Mouse (Mus musculus): ENCODE data around the gene Ccdc167.

The Ccdc167 gene

DNA sequence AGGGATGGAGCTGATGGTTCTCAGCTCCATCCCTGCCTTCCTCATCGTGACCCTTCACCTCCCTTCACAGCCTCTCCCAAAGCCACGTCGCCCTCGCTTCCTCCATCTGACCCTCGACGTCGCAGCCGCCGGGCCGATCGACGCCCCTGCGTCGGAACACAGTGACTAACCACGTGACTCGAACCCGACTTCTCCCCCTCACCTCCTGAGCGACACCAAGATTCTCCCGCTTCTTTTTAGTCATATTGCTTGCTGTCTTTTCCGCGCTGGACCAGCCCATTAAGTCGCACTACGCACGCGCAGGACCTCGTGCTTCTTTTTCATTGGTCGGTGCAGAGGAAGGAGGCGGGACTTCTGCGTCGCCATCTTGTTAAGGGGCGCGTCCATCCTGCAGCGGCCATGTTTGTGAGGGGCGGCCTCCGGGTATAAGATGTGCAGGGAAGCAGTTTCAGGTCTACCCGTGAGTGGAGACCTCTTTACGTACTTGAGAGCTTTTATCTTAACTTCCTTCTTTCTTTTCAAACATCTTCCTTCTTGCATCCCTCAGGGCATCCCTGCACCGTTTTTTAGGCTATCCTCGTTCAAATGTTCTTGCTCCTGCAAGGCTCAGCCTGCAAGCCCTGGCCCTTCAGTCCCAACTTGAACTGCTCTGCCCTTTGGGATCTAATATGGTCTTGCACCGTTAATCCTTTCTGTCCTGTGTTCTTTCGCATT lies at the start of gene Ccdc167:
Gene Ccdc167 (minus strand): TSS at position 313 of the 714 bp plus-strand sequence.
- DNase-seq (ENCODE audit: low read depth, low spot score), result peak; percentile 99

- no peak for DNase-seq (ENCODE audit: low read depth, low spot score)
These were observed 48.5 kb upstream of the Ccdc167 start for GRCm38 (mm10) chr17:29765380-29765779.

DNA sequence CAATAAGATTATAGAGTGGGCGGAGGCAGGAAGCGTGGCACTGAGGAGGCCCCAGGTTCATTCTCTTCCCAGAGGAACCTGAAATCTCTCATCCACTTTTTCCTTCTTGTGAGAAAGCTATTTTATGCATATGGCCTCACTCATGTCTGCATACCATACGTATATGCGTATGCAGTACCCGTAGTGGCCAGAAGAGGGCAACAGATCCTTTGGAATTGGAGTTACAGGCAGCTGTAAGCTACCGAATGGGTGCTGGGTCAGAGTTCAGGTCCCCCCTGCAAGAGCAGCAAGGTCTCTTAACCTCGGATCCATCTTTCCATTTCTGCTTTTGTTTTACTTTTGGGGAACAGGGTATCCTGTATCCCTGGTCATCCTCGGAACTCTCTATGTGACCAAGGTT lies 45.7 kb upstream of the Ccdc167 start:
- peak; percentile 79 for DNase-seq (ENCODE audit: low read depth, low spot score)

DNA sequence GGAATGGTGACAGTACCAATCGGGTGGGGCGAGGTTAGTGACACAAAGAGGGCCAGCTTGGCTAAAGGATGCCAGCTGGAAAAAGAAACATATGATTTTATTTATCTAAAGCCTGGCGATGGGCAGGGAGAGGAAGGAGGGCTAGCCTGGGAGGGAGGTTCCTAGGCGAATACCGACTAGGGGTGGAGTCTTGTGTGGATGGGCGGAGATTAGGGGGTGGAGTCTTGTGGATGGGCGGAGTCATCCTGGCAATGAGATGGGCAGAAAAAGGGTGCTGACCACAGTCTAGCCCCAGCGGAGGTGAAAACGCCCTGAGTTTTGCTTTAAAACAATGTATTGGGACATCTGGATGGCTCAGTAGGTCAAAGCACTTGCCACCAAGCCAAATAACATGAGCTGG lies 45.1 kb upstream of the Ccdc167 start:
- DNase-seq (ENCODE audit: low read depth, low spot score), result peak; percentile 47

- no peak for DNase-seq (ENCODE audit: low read depth, low spot score)
These were observed 43.8 kb upstream of the Ccdc167 start for GRCm38 (mm10) chr17:29760404-29761375.

DNA sequence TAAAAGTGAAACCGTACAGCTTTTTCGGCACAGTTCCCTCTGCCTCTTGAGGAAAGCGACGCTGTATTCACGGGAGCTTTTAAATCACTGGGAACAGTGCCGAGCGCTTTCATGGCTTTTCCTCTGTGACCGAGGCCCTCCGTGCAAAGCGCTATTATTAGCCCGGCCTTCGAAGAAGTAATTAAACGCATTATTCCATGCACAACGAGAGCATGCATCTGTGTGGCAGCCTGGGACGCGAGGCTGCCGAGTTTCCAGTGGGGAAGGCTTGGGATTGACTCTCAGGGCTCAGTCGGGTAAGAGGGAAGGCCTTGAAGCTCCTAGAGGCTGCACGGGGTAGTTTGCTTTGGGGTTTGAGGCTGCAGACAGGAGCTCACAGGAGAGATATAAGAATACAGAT lies 43.1 kb upstream of the Ccdc167 start:
- DNase-seq (ENCODE audit: low read depth, low spot score), result no peak

DNA sequence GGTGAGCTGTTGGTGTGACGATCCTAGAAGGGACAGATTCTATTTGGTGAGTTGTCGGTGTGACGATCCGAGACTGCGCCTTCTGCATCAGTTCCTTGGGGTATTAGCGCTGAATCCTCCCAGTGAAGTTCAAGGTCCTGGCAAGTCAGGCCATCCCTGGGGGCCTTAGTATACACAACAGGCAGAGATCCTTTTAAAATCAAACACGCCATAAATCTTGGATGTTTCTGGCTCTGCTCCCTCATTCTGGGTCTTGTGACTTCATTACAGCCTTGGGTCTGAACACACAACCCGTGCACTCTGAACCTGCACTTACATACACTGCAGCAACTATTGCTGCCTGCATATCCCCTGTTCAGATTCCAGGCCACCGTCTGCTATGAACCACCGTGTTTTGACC lies 39.5 kb upstream of the Ccdc167 start:
- DNase-seq (ENCODE audit: low read depth, low spot score), result no peak

- peak; percentile 27 for DNase-seq (ENCODE audit: low read depth, low spot score)
These were observed 37.7 kb upstream of the Ccdc167 start for GRCm38 (mm10) chr17:29754510-29754909.

GRCm38 (mm10) chr17:29747466-29747865 lies 30.6 kb upstream of the Ccdc167 start:
- no peak for DNase-seq (ENCODE audit: low read depth, low spot score)

- peak; percentile 48 for DNase-seq (ENCODE audit: low read depth, low spot score)
These were observed 21.3 kb upstream of the Ccdc167 start for GRCm38 (mm10) chr17:29737849-29738804.

GRCm38 (mm10) chr17:29736448-29737014 lies 19.7 kb upstream of the Ccdc167 start:
- no peak for DNase-seq (ENCODE audit: low read depth, low spot score)

DNA sequence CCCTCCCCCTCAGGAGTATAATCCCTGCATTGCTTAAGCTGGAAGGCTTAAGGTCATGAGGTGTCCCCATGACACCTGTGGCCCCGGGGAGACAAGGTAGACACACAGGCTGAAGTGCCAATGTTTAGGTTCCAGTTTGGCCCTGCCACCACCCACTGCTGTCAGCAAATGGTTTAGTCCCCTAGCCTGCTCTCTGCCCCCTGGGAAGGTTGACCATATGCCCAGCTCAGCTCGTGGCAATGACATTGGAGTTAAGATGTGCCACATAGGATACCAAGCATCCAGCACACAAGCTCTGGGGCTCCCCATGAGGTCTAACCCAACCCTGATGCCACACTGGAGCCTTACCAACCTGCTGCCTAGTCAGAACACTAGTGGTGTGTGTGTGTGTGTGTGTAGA lies 15.7 kb upstream of the Ccdc167 start:
- no peak for DNase-seq (ENCODE audit: low read depth, low spot score)

DNA sequence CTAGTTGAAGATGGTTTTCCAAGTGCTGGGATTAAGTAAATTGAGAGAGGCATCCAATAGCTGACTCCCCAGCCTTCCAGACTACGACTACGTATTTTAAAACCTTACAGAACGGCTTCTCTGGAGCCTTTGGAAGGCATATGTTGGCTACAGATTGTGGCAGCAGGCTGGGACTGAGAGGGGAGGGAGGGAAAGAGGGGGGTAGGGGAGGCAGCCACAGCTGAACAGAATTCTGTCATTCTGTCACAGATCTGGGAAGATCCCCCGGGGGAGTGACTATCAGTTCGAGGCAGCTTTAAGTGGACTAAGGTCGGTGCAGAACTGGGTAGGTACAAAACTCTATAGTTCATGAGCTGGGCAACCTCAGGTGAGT lies 15.1 kb upstream of the Ccdc167 start:
- DNase-seq (ENCODE audit: low read depth, low spot score), result no peak

- no peak for DNase-seq (ENCODE audit: low read depth, low spot score)
These were observed 14.6 kb upstream of the Ccdc167 start for GRCm38 (mm10) chr17:29731266-29731952.

GRCm38 (mm10) chr17:29730510-29731265 lies 13.8 kb upstream of the Ccdc167 start:
- DNase-seq (ENCODE audit: low read depth, low spot score), result no peak

DNA sequence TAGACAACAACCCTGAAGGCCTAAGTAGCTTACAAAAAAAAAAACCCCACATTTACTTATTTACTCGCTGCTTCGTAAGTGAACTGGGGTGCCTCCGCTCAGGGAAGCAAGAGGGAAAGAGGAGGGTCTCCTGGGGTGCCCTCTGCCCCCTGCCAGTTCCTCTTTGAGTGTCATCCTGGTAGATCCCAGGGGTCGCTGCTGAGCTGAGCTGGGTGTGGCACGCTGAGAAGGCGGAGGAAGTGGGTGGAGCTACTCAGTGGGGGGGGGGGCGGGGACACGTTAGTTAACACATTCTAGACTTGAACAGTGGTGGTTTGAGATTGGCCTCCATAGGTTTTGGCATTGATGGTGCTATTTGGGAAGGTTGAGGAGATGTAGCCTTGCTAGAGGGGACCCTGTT lies 11.2 kb upstream of the Ccdc167 start:
- DNase-seq (ENCODE audit: low read depth, low spot score), result peak; percentile 70

GRCm38 (mm10) chr17:29725027-29725620 lies 8.3 kb upstream of the Ccdc167 start:
- no peak for DNase-seq (ENCODE audit: low read depth, low spot score)

DNA sequence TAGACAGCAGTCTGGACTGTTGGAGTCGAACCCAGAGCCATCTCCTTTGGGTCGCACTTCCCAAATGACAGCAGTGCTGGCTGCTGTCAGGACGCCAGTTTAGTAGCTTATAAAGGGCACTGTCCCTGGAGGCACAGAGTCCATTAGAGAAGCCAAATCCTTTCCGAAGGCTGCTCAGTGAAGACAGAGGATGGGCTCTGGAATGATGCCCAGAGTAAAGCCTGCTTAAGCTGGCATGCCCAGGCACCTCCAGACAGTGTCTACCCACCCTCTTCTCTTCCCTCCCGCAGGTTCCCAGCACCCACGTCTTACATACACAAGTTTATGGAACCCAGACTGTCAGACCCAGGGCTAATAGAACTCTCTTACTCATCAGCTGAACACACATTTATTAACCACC lies 7.8 kb upstream of the Ccdc167 start:
- no peak for DNase-seq (ENCODE audit: low read depth, low spot score)

DNA sequence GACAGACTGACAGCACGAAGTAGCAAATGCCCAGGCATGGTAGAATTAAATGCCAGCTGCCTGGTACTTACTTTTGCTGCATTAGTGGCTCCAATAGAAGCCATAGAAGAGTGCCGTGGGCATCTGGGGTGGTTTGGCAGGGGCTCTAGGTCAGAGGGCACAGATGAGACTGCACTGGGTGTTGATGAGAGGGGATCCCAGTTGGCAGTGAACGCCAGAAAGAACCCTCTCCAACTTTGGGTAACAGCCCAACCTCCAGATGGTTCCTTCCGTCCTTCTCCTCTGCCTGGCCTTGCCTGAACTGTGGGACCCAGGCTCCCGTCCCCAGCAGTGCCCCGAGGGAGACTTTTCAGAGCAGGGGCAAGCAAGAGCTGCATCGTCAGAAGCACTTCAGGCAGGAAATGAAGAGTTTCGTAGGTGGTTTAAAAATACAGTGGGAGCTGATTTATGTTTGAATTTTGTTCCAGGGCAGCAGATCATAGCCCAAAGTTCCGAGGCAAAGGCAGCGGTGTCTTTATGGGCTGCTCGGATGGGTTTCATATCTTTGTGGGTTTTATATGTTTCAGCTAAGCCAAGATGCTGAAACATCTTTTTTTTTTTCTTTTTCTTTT lies 4.0 kb upstream of the Ccdc167 start:
- DNase-seq (ENCODE audit: low read depth, low spot score), result peak; percentile 81
